Mouse (Mus musculus) kidney, embryonic 16.5 days (tissue): ENCODE measurements around the gene Rita1. TPM values are rescaled to one million over a fixed set of nuclear protein-coding genes. Genes with fewer than 3 reads are reported as not detected.
A peak's percentile ranks its signal among the peaks of the same experiment; 100 is the strongest.

ENCODE experiments used
- ATAC-seq: fragments of 200-750 bp; cut with Nextera tagmentation; 2 replicates; pipeline ENCODE4 v1.8.0; 2017; ENCODE audit warnings: moderate TSS enrichment; ENCODE audit not compliant: low FRiP score, low TSS enrichment
- H3K27ac ChIP-seq: fragments of 300-500 bp; sonication (generic); 2 replicates; pipeline ENCODE4 v1.5.1; 2014; ENCODE audit warnings: low read length
- H3K27me3 ChIP-seq: fragments of 300-500 bp; sonication (generic); 2 replicates; pipeline ENCODE4 v1.6.1; 2014; ENCODE audit warnings: low read length, control low read depth, mixed read lengths; ENCODE audit not compliant: insufficient read depth
- H3K36me3 ChIP-seq: fragments of 300-500 bp; sonication (generic); 2 replicates; pipeline ENCODE4 v1.6.1; 2014; ENCODE audit warnings: low read length, control low read depth, mixed read lengths; ENCODE audit not compliant: insufficient read depth
- H3K4me1 ChIP-seq: fragments of 300-500 bp; sonication (generic); 2 replicates; pipeline ENCODE4 v1.6.1; 2014; ENCODE audit warnings: low read length, control low read depth, mixed read lengths; ENCODE audit not compliant: insufficient read depth
- H3K4me2 ChIP-seq: fragments of 300-500 bp; sonication (generic); replicated peaks from 2 replicates; pipeline ENCODE4 v1.6.1; 2014; ENCODE audit warnings: low read depth, low read length
- H3K4me3 ChIP-seq: fragments of 300-500 bp; sonication (generic); 2 replicates; pipeline ENCODE4 v1.5.1; 2014; ENCODE audit warnings: mild to moderate bottlenecking, low read length
- H3K9ac ChIP-seq: fragments of 300-500 bp; sonication (generic); replicated peaks from 2 replicates; pipeline ENCODE4 v1.6.1; 2014; ENCODE audit warnings: low read length
- H3K9me3 ChIP-seq: fragments of 300-500 bp; sonication (generic); 2 replicates; pipeline ENCODE4 v1.6.1; 2016; ENCODE audit warnings: low read length, control low read depth
- WGBS: fragments of 180-500 bp; shearing (Covaris S2); extraction: QIAGEN DNeasy Blood & Tissue Kit; methylation state at CpG from one replicate; pipeline ENCODE4 v1.1.7; 2014; 5-methylcytosine and 5-hydroxymethylcytosine counted together
- polyA plus RNA-seq: library from polyadenylated mRNA; unstranded; fragments of >200 nt; fragmentation: Nextera tagmentation; extraction: Ambion mirVana; gene quantifications from 2 replicates; pipeline ENCODE4 v1.2.1, GENCODE M21; 2015

Rita1 gene
- polyA plus RNA-seq, 1 experiment from 2014 or later = 18.0 TPM

GRCm38 (mm10) chr5:120647814-120648491, 35.6 kb upstream of the Rita1 start:
- ATAC-seq = no peak
- peak overlapping the region; percentile 63; the same call in 1 of the 2 replicates for H3K4me2 ChIP-seq
- WGBS = 23% methylated on average over 12 of the region's 12 CpGs
- no peaks in the 10 kb centered on the region for H3K9me3 ChIP-seq
- H3K4me3 ChIP-seq = no peak overlapping the region; the same call in 1 of the 2 replicates
- H3K9ac ChIP-seq = no peak overlapping the region
- H3K4me1 ChIP-seq = peaks cover 16% of the 10 kb centered on the region
- no peak overlapping the region for H3K27ac ChIP-seq
- peaks cover 26% of the 10 kb centered on the region for H3K27me3 ChIP-seq
- no peaks in the 10 kb centered on the region for H3K36me3 ChIP-seq

GRCm38 (mm10) chr5:120647361-120647760, 35.0 kb upstream of the Rita1 start:
- Histone ChIP-seq H3K9me3 (no peaks in the 10 kb centered on the region), H3K4me3 (no peak overlapping the region), H3K9ac (no peak overlapping the region), H3K4me2 (no peak overlapping the region), H3K27me3 (peaks cover 26% of the 10 kb centered on the region), H3K36me3 (no peaks in the 10 kb centered on the region), H3K4me1 (peaks cover 16% of the 10 kb centered on the region), H3K27ac (no peak overlapping the region)
- WGBS = 60% methylated on average over 4 of the region's 4 CpGs
- no peak for ATAC-seq

GRCm38 (mm10) chr5:120645851-120646250, 33.5 kb upstream of the Rita1 start:
- Histone ChIP-seq H3K9ac (no peak overlapping the region), H3K4me3 (no peak overlapping the region), H3K9me3 (no peaks in the 10 kb centered on the region), H3K4me2 (no peak overlapping the region), H3K36me3 (no peaks in the 10 kb centered on the region), H3K27me3 (peaks cover 23% of the 10 kb centered on the region), H3K27ac (no peak overlapping the region), H3K4me1 (peaks cover 16% of the 10 kb centered on the region)
- ATAC-seq = no peak
- WGBS = 56% methylated on average over 6 of the region's 6 CpGs

- ATAC-seq = no peak
- no peak overlapping the region for H3K4me2 ChIP-seq
- peaks cover 14% of the 10 kb centered on the region for H3K4me1 ChIP-seq
- H3K27me3 ChIP-seq = peaks cover 11% of the 10 kb centered on the region
- WGBS = 60% methylated on average over 3 of the region's 3 CpGs
- no peak overlapping the region for H3K9ac ChIP-seq
- no peak overlapping the region for H3K27ac ChIP-seq
- no peak overlapping the region for H3K4me3 ChIP-seq
- H3K9me3 ChIP-seq = no peaks in the 10 kb centered on the region
- H3K36me3 ChIP-seq = no peaks in the 10 kb centered on the region
These were observed 31.8 kb upstream of the Rita1 start for GRCm38 (mm10) chr5:120644227-120644626.

- Histone ChIP-seq H3K36me3 (no peaks in the 10 kb centered on the region), H3K9ac (no peak overlapping the region), H3K27ac (no peak overlapping the region), H3K4me2 (no peak overlapping the region), H3K4me1 (peaks cover 7% of the 10 kb centered on the region), H3K27me3 (peaks cover 4% of the 10 kb centered on the region), H3K4me3 (no peak overlapping the region), H3K9me3 (no peaks in the 10 kb centered on the region)
- no peak for ATAC-seq
- WGBS = 56% methylated on average over 14 of the region's 14 CpGs
These were observed 31.1 kb upstream of the Rita1 start for GRCm38 (mm10) chr5:120643365-120644085.

GRCm38 (mm10) chr5:120640094-120640493, 27.7 kb upstream of the Rita1 start:
- no peak for ATAC-seq
- H3K27me3 ChIP-seq = no peaks in the 10 kb centered on the region
- no peaks in the 10 kb centered on the region for H3K36me3 ChIP-seq
- H3K27ac ChIP-seq = no peak overlapping the region
- no peak overlapping the region for H3K9ac ChIP-seq
- H3K4me2 ChIP-seq = no peak overlapping the region
- 90% methylated on average over 7 of the region's 7 CpGs for WGBS
- H3K4me3 ChIP-seq = no peak overlapping the region
- no peaks in the 10 kb centered on the region; the same call in 1 of the 2 replicates for H3K9me3 ChIP-seq
- peaks cover 3% of the 10 kb centered on the region; the same call in 1 of the 2 replicates for H3K4me1 ChIP-seq

- no peak overlapping the region for H3K9ac ChIP-seq
- WGBS = 69% methylated on average over 5 of the region's 5 CpGs
These were observed 23.2 kb upstream of the Rita1 start for GRCm38 (mm10) chr5:120635633-120636032.

GRCm38 (mm10) chr5:120634860-120635259, 22.5 kb upstream of the Rita1 start:
- no peak for ATAC-seq
- no peaks in the 10 kb centered on the region for H3K4me1 ChIP-seq
- whole genome bisulfite sequencing = 27% methylated on average over 5 of the region's 5 CpGs
- no peaks in the 10 kb centered on the region for H3K36me3 ChIP-seq
- peaks cover 8% of the 10 kb centered on the region for H3K9me3 ChIP-seq
- H3K4me3 ChIP-seq = no peak overlapping the region
- peaks cover 14% of the 10 kb centered on the region; the same call in 1 of the 2 replicates for H3K27me3 ChIP-seq
- no peak overlapping the region for H3K4me2 ChIP-seq
- H3K9ac ChIP-seq = no peak overlapping the region
- H3K27ac ChIP-seq = no peak overlapping the region

More at GRCm38 (mm10) chr5:120635633-120636032, 23.2 kb upstream of the Rita1 start:
- H3K4me1 ChIP-seq = no peaks in the 10 kb centered on the region
- no peak overlapping the region for H3K4me2 ChIP-seq
- H3K9me3 ChIP-seq = peaks cover 8% of the 10 kb centered on the region
- no peak for ATAC-seq
- H3K36me3 ChIP-seq = no peaks in the 10 kb centered on the region
- no peak overlapping the region for H3K27ac ChIP-seq
- no peak overlapping the region for H3K4me3 ChIP-seq
- H3K27me3 ChIP-seq = 0 out of 2 replicates have a peak, but pooled peaks cover 7% of the 10 kb centered on the region

- Histone ChIP-seq H3K27me3 (peaks cover 15% of the 10 kb centered on the region; the same call in 1 of the 2 replicates), H3K9ac (no peak within 1 kb of the TSS), H3K9me3 (peaks cover 8% of the 10 kb centered on the region), H3K36me3 (no peaks in the 10 kb centered on the region), H3K4me2 (no peak within 1 kb of the TSS), H3K4me1 (no peaks in the 10 kb centered on the region), H3K4me3 (no peak within 1 kb of the TSS), H3K27ac (no peak within 1 kb of the TSS)
- 51% methylated on average over 9 of the region's 9 CpGs for WGBS
- no peak for ATAC-seq
These were observed 21.7 kb upstream of the Rita1 start, which contains the start of gene Cfap73 for GRCm38 (mm10) chr5:120634131-120634530. Cfap73 (minus strand) TSS chr5:120634235.

- H3K27ac ChIP-seq = no peak overlapping the region
These were observed 19.5 kb upstream of the Rita1 start for GRCm38 (mm10) chr5:120631892-120632291.

More at GRCm38 (mm10) chr5:120631892-120632291, 19.5 kb upstream of the Rita1 start:
- no peak overlapping the region for H3K4me3 ChIP-seq
- no peak overlapping the region for H3K4me2 ChIP-seq
- no peaks in the 10 kb centered on the region for H3K4me1 ChIP-seq
- WGBS = 88% methylated on average over 5 of the region's 5 CpGs
- ATAC-seq = no peak
- H3K9me3 ChIP-seq = peaks cover 8% of the 10 kb centered on the region
- H3K27me3 ChIP-seq = peaks cover 15% of the 10 kb centered on the region; the same call in 1 of the 2 replicates
- H3K36me3 ChIP-seq = peaks cover 16% of the 10 kb centered on the region
- no peak overlapping the region for H3K9ac ChIP-seq
